Mouse (Mus musculus) neural tube, embryonic 11.5 days (tissue): Measurements from ENCODE around the gene Hspa12a. TPM values are rescaled to one million over a fixed set of nuclear protein-coding genes. Genes with fewer than 3 reads are reported as not detected.
A peak's percentile ranks its signal among the peaks of the same experiment; 100 is the strongest.

Experiments used
- ATAC-seq: fragments of 200-750 bp; cut with Nextera tagmentation; 2 replicates; pipeline ENCODE4 v1.8.0; 2017; ENCODE audit warnings: moderate number of reproducible peaks, mild to moderate bottlenecking, moderate TSS enrichment, moderate library complexity; ENCODE audit not compliant: insufficient read depth, low FRiP score, low TSS enrichment
- DNase-seq: peaks from one replicate; pipeline ENCODE4 v3.0.0-alpha.2; 2015; ENCODE audit warnings: low spot score
- H3K27ac ChIP-seq: fragments of 300-500 bp; sonication (generic); 2 replicates; pipeline ENCODE4 v1.5.1; 2014; ENCODE audit warnings: low read depth, mild to moderate bottlenecking, low read length
- H3K27me3 ChIP-seq: fragments of 300-500 bp; sonication (generic); 2 replicates; pipeline ENCODE4 v1.6.1; 2014; ENCODE audit warnings: mild to moderate bottlenecking, low read length, mixed read lengths; ENCODE audit not compliant: control insufficient read depth, insufficient read depth
- H3K36me3 ChIP-seq: fragments of 300-500 bp; sonication (generic); 2 replicates; pipeline ENCODE4 v1.6.1; 2014; ENCODE audit warnings: mild to moderate bottlenecking, low read length, moderate library complexity, mixed read lengths; ENCODE audit not compliant: control insufficient read depth, insufficient read depth
- H3K4me1 ChIP-seq: fragments of 300-500 bp; sonication (generic); 2 replicates; pipeline ENCODE4 v1.6.1; 2014; ENCODE audit warnings: low read length, mixed read lengths; ENCODE audit not compliant: control insufficient read depth, insufficient read depth
- H3K4me2 ChIP-seq: fragments of 300-500 bp; sonication (generic); 2 replicates; pipeline ENCODE4 v1.6.1; 2014; ENCODE audit warnings: low read depth, mild to moderate bottlenecking, moderate library complexity
- H3K4me3 ChIP-seq: fragments of 300-500 bp; sonication (generic); 2 replicates; pipeline ENCODE4 v1.5.1; 2014; ENCODE audit warnings: low read depth, low read length
- H3K9ac ChIP-seq: fragments of 300-500 bp; sonication (generic); 2 replicates; pipeline ENCODE4 v1.6.1; 2014; ENCODE audit warnings: mild to moderate bottlenecking, low read length
- H3K9me3 ChIP-seq: fragments of 300-500 bp; sonication (generic); 2 replicates; pipeline ENCODE4 v1.6.1; 2016; ENCODE audit warnings: low read length; ENCODE audit not compliant: control insufficient read depth
- WGBS: fragments of 180-500 bp; shearing (Covaris S2); extraction: QIAGEN DNeasy Blood & Tissue Kit; methylation state at CpG from one replicate; pipeline ENCODE4 v1.1.7; 2014; 5-methylcytosine and 5-hydroxymethylcytosine counted together
- polyA plus RNA-seq: library from polyadenylated mRNA; unstranded; fragments of >200 nt; fragmentation: Nextera tagmentation; extraction: Ambion mirVana; gene quantifications from 2 replicates; pipeline ENCODE4 v1.2.1, GENCODE M21; 2014

Gene Hspa12a
- polyA plus RNA-seq, 1 experiment from 2014 or later = 27.8 TPM

DNA sequence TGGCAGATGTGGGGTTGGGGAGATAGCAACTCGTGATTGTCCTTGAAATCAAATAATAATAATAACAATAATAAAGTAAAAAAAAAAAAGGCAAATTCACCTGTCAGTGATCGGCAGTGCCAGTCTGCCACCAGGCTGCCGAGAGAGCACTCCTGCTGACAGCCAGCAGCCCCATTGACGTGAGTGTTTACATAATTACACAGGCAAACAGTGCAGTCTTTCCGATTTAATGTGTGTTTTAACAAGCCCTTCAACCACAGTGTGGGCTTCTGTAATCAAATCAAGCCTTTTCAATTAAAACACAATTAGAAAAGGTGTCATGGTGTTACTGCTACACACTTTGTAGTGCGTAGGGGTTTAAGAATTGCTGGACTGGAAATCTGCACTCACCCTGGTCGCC lies 24.3 kb downstream of the Hspa12a start:
- Histone ChIP-seq H3K9ac (no peak overlapping the region), H3K27ac (no peak overlapping the region), H3K27me3 (no peaks in the 10 kb centered on the region), H3K4me2 (no peak overlapping the region), H3K4me1 (no peaks in the 10 kb centered on the region), H3K4me3 (no peak overlapping the region), H3K36me3 (no peaks in the 10 kb centered on the region), H3K9me3 (no peaks in the 10 kb centered on the region)
- WGBS = 25% methylated on average over 7 of the region's 7 CpGs
- DNase-seq (no peak), ATAC-seq (no peak)

- Histone ChIP-seq H3K27ac (no peak overlapping the region), H3K4me3 (no peak overlapping the region), H3K36me3 (no peaks in the 10 kb centered on the region), H3K27me3 (no peaks in the 10 kb centered on the region), H3K4me1 (no peaks in the 10 kb centered on the region), H3K9me3 (no peaks in the 10 kb centered on the region), H3K9ac (no peak overlapping the region), H3K4me2 (no peak overlapping the region)
- no peak for DNase-seq
- 16% methylated on average over 11 of the region's 11 CpGs for WGBS
- no peak for ATAC-seq
Observed at GRCm38 (mm10) chr19:58918597-58918996, 24.9 kb downstream of the Hspa12a start.

- Histone ChIP-seq H3K4me2 (no peak overlapping the region), H3K27me3 (no peaks in the 10 kb centered on the region), H3K9me3 (no peaks in the 10 kb centered on the region), H3K27ac (no peak overlapping the region), H3K9ac (no peak overlapping the region), H3K36me3 (no peaks in the 10 kb centered on the region), H3K4me3 (no peak overlapping the region), H3K4me1 (no peaks in the 10 kb centered on the region)
- no peak for DNase-seq
- no peak for ATAC-seq
- WGBS = 89% methylated on average over 6 of the region's 6 CpGs
Observed at GRCm38 (mm10) chr19:58913301-58913700, 30.2 kb downstream of the Hspa12a start.

GRCm38 (mm10) chr19:58911386-58911785 lies 32.1 kb downstream of the Hspa12a start:
- Histone ChIP-seq H3K4me1 (no peaks in the 10 kb centered on the region), H3K4me3 (peak overlapping the region; percentile 29), H3K27me3 (no peaks in the 10 kb centered on the region), H3K27ac (no peak overlapping the region), H3K9me3 (no peaks in the 10 kb centered on the region), H3K4me2 (peak overlapping the region; percentile 41), H3K36me3 (no peaks in the 10 kb centered on the region), H3K9ac (no peak overlapping the region)
- DNase-seq (peak; percentile 87), ATAC-seq (peak; percentile 60)
- whole genome bisulfite sequencing = 11% methylated on average over 9 of the region's 9 CpGs

DNA sequence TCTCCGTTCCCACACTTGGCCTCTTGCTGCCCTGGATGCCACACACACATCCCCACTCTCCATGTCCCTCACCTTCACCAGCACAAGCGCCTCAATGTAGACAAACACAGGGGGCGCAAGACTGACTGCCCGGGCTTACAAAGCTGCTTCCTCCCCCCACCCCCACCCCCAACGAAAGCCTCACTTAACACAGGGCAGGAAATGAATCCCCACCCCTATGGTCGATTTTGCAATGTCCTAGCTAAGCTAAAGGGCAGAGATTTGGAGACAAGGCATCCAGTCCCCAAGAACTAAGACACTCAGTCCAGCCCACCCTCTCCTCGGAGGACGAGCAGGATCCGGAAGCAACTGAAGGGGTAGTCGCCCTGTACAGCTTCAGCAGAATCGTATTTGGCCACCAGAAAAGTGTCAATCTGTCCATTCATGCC lies 32.5 kb downstream of the Hspa12a start:
- no peaks in the 10 kb centered on the region for H3K36me3 ChIP-seq
- ATAC-seq (peak; percentile 50; the same call in 1 of the 2 replicates), DNase-seq (peak; percentile 71)
- no peaks in the 10 kb centered on the region for H3K9me3 ChIP-seq
- 4% methylated on average over 11 of the region's 11 CpGs for WGBS
- no peak overlapping the region for H3K27ac ChIP-seq
- peak overlapping the region; percentile 41 for H3K4me2 ChIP-seq
- H3K4me3 ChIP-seq = peak overlapping the region; percentile 29
- H3K27me3 ChIP-seq = no peaks in the 10 kb centered on the region
- H3K4me1 ChIP-seq = no peaks in the 10 kb centered on the region
- no peak overlapping the region for H3K9ac ChIP-seq

DNA sequence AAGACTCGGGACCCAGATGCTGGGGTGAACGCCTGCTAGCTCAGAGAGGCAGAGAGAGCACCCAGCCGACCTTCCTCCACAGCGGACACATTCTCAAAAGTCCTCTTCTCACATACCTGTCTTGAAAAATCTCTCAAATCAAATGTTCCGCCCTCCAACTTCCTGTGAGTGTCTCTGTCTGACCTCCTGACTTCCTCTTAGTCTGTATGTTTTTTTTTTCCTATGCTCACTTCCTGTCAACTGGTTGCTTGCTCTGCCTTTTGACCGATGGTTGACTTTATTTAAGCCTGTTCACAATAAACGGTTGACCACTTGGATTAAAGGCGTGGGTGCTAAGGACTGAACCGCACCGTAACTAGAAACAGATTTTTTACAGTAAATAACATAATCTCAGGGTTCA lies 35.4 kb downstream of the Hspa12a start:
- no peak for DNase-seq
- no peaks in the 10 kb centered on the region for H3K36me3 ChIP-seq
- H3K27ac ChIP-seq = no peak overlapping the region
- H3K4me1 ChIP-seq = no peaks in the 10 kb centered on the region
- no peak for ATAC-seq
- H3K27me3 ChIP-seq = no peaks in the 10 kb centered on the region
- no peak overlapping the region for H3K9ac ChIP-seq
- WGBS = 81% methylated on average over 10 of the region's 10 CpGs
- no peak overlapping the region for H3K4me2 ChIP-seq
- no peaks in the 10 kb centered on the region for H3K9me3 ChIP-seq
- no peak overlapping the region for H3K4me3 ChIP-seq

- H3K4me1 ChIP-seq = no peaks in the 10 kb centered on the region
- ATAC-seq = no peak
- H3K27me3 ChIP-seq = no peaks in the 10 kb centered on the region
- H3K4me2 ChIP-seq = no peak overlapping the region
- no peak overlapping the region for H3K9ac ChIP-seq
- no peak overlapping the region for H3K27ac ChIP-seq
- H3K36me3 ChIP-seq = no peaks in the 10 kb centered on the region
- H3K4me3 ChIP-seq = no peak overlapping the region
- DNase-seq = no peak
- WGBS = 44% methylated on average over 9 of the region's 9 CpGs
- no peaks in the 10 kb centered on the region for H3K9me3 ChIP-seq
Observed at GRCm38 (mm10) chr19:58906685-58907084, 36.8 kb downstream of the Hspa12a start.

DNA sequence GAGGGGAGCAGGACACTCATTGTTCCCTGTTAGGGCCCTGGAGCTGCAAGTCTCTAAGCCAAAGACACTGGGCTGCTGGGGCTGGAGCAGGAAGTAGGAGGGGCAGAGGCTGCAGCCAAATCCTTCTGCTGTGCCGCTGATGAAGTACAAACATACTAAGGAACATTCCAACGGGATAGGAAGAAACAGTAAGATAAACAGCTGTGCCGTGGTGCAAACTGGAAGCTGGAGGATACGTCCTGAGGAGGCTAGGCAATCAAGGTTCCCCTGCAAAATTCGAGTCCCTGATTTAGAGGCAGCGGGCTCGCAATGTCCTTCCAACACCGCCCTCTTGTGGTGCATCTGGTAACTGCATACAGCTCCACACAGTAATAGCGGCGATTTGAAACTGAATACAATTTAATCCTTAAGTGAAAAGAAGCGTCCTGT lies 39.5 kb downstream of the Hspa12a start:
- H3K4me3 ChIP-seq = no peak overlapping the region

DNA sequence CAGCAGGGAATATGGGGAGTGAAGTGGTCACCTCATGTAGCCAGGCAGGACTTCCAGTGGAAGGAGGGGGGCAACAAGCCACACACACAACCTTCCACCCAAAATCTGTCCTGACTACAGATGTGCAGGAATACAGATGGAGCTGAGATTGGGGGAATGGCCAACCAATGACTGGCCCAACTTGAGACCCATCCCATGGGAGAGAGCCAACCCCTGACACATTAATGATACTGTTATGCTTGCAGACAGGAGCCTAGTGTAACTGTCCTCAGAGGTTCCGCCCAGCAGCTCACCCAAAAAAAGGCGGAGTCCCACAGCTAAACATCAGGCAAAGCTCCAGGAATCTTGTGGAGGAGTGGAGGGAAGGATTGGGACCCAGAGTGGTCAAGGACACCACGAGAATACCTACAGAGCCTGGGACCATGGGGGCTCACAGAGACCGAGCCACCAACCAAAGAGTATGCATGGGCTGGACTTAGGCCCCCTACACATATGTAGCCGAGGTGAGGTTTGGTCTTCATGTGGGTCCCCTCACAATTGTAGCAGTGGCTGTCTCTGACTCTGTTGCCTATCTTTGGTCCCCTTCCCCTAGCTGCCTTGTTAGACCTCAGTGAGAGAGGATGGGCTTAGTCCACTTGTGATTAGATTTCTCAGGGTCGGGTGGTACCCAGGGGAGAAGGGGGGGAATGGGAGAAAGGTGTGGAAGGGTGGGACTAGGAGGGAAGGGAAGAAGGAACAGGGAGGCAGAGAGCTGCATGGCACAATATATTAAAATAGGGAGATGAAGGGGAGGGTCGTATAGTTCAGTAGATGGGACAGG lies 40.2 kb downstream of the Hspa12a start:
- H3K27me3 ChIP-seq = no peaks in the 10 kb centered on the region
- no peak for DNase-seq
- no peaks in the 10 kb centered on the region for H3K9me3 ChIP-seq
- no peak overlapping the region for H3K27ac ChIP-seq
- no peaks in the 10 kb centered on the region for H3K36me3 ChIP-seq
- WGBS = 64% methylated on average over 7 of the region's 7 CpGs
- ATAC-seq = no peak
- no peaks in the 10 kb centered on the region for H3K4me1 ChIP-seq
- H3K4me2 ChIP-seq = peak overlapping the region; percentile 37; the same call in 1 of the 2 replicates
- H3K4me3 ChIP-seq = no peak overlapping the region
- H3K9ac ChIP-seq = no peak overlapping the region

More for the DNA sequence above, 39.5 kb downstream of the Hspa12a start:
- Histone ChIP-seq H3K36me3 (no peaks in the 10 kb centered on the region), H3K27me3 (no peaks in the 10 kb centered on the region), H3K4me2 (peak overlapping the region; percentile 37), H3K27ac (no peak overlapping the region), H3K9me3 (no peaks in the 10 kb centered on the region), H3K9ac (no peak overlapping the region), H3K4me1 (no peaks in the 10 kb centered on the region)
- DNase-seq = peak; percentile 85
- 1% methylated on average over 11 of the region's 11 CpGs for WGBS
- ATAC-seq = no peak; the same call in 1 of the 2 replicates
